Mouse (Mus musculus) ES-E14 (cell line): ENCODE results near the gene Blmh. TPM values are rescaled to one million over a fixed set of nuclear protein-coding genes. Genes with fewer than 3 reads are reported as not detected.

Experiments used
- DNase-seq: peaks from one replicate; pipeline ENCODE4 v3.0.0-alpha.2; 2013; ENCODE audit warnings: low read depth, low spot score
- H3K27ac ChIP-seq: 2 replicates; pipeline ENCODE4 v1.5.1; 2012; ENCODE audit warnings: low read depth, mild to moderate bottlenecking, low read length, moderate library complexity, mixed read lengths; ENCODE audit not compliant: poor library complexity, insufficient read depth, severe bottlenecking
- H3K36me3 ChIP-seq: 2 replicates; pipeline ENCODE4 v1.6.1; 2012; ENCODE audit warnings: mild to moderate bottlenecking, low read length, moderate library complexity, mixed read lengths; ENCODE audit not compliant: control insufficient read depth, poor library complexity, insufficient read depth, severe bottlenecking
- H3K4me1 ChIP-seq, 2 experiments: fragments of 150-350 bp in 1 of 2; sonication (generic) in 1 of 2; 2 replicates each; pipeline ENCODE4 v1.6.1; 2012; ENCODE audit warnings: low read length in 2 of 2, mild to moderate bottlenecking in 1 of 2, mixed read lengths in 1 of 2; ENCODE audit not compliant: control insufficient read depth in 2 of 2, insufficient read depth in 2 of 2, poor library complexity in 1 of 2
- H3K4me3 ChIP-seq, 2 experiments: fragments of 150-350 bp in 1 of 2; sonication (generic) in 1 of 2; 2 replicates each; pipeline ENCODE4 v1.5.1; 2012; ENCODE audit warnings: low read length in 2 of 2, low read depth in 1 of 2, mild to moderate bottlenecking in 1 of 2, mixed read lengths in 1 of 2; ENCODE audit not compliant: insufficient read depth in 1 of 2, poor library complexity in 1 of 2, severe bottlenecking in 1 of 2
- H3K9ac ChIP-seq: 2 replicates; pipeline ENCODE4 v1.6.1; 2012; ENCODE audit warnings: low read depth, mild to moderate bottlenecking, low read length, mixed read lengths; ENCODE audit not compliant: poor library complexity, insufficient read depth, severe bottlenecking
- H3K9me3 ChIP-seq: fragments of 150-350 bp; sonication (generic); 2 replicates; pipeline ENCODE4 v1.6.1; 2012; ENCODE audit warnings: low read depth, mild to moderate bottlenecking, low read length; ENCODE audit not compliant: control insufficient read depth, insufficient read depth
- CHD2 ChIP-seq: IDR thresholded peaks from 2 replicates; pipeline ENCODE4 v1.6.1; 2014; ENCODE audit warnings: mild to moderate bottlenecking, low read depth, low read length, inconsistent platforms
- HCFC1 ChIP-seq: IDR thresholded peaks from 2 replicates; pipeline ENCODE4 v1.6.1; 2012; ENCODE audit warnings: low read length, inconsistent platforms, borderline replicate concordance; ENCODE audit not compliant: insufficient read depth
- MAFK ChIP-seq: IDR thresholded peaks from 2 replicates; pipeline ENCODE4 v1.6.1; 2014; ENCODE audit warnings: mild to moderate bottlenecking, low read depth, low read length, inconsistent platforms; ENCODE audit not compliant: insufficient read depth
- ZC3H11A ChIP-seq: IDR thresholded peaks from 2 replicates; pipeline ENCODE4 v1.6.1; 2012; ENCODE audit warnings: low read depth, mild to moderate bottlenecking, inconsistent platforms, low read length, borderline replicate concordance
- ZNF384 ChIP-seq: IDR thresholded peaks from 2 replicates; pipeline ENCODE4 v1.6.1; 2012; ENCODE audit warnings: low read depth, low read length, inconsistent platforms
- in situ Hi-C, 2 experiments: fragments of 600-800 bp; cut with MboI; formaldehyde crosslinking; loops; one replicate each; pipeline ENCODE4 v1.15.1; 2025; ENCODE audit warnings: low sequenced_read_pairs in 2 of 2, inconsistent platforms in 1 of 2; ENCODE audit not compliant: unreplicated experiment in 2 of 2
- total RNA-seq: library from RNA; depleted of rRNA; stranded (reverse); fragments of 300-350 nt; gene quantifications from 2 replicates; pipeline ENCODE4 v1.2.3, GENCODE M21; 2012

Blmh gene
- total RNA-seq, 1 experiment: 98.8 TPM

GRCm38 (mm10) chr11:76945386-76946202, 21.0 kb downstream of the Blmh start:
- in situ Hi-C loops: no loop called here
- Histone ChIP-seq H3K4me3 (peak overlapping the region; percentile 80 to 88), H3K36me3 (peaks cover 2% of the 10 kb centered on the region), H3K4me1 (no peaks in the 10 kb centered on the region; a peak in 1 of 4 replicates), H3K9ac (peak overlapping the region; percentile 93), H3K27ac (no peak overlapping the region; the same call in 1 of the 2 replicates), H3K9me3 (no peaks in the 10 kb centered on the region)
- peak; percentile 84 for DNase-seq
- peak; percentile 100 for TF ChIP-seq MAFK
- TF ChIP-seq ZC3H11A: no peak
- TF ChIP-seq HCFC1: peak; percentile 67; the same call in 1 of the 2 replicates

DNA sequence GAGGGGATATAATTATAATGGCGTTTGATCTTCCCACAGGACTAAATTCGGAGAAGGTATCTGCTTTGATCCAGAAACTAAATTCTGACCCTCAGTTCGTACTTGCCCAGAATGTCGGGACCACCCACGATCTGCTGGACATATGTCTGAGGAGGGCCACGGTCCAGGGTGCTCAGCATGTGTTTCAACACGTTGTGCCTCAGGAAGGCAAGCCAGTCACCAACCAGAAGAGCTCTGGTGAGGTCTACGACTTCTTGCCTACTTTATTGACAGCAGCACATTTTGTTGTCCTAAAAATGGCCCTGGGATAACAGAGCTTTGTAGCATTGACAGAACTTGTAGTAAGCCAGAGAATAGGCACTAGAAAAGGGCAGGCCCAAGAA, 21.6 kb downstream of the Blmh start:
- no peak for DNase-seq
- Histone ChIP-seq H3K4me1 (no peaks in the 10 kb centered on the region; a peak in 1 of 4 replicates), H3K27ac (no peak overlapping the region)

GRCm38 (mm10) chr11:76953536-76953935, 28.9 kb downstream of the Blmh start:
- Histone ChIP-seq H3K9me3 (no peaks in the 10 kb centered on the region), H3K9ac (no peak overlapping the region), H3K4me3 (no peak overlapping the region), H3K36me3 (peaks cover 12% of the 10 kb centered on the region), H3K4me1 (no peaks in the 10 kb centered on the region), H3K27ac (no peak overlapping the region)
- TF ChIP-seq ZNF384 (no peak), ZC3H11A (no peak), HCFC1 (no peak), MAFK (no peak), CHD2 (no peak)
- DNase-seq: no peak
- in situ Hi-C loops: no loop called here

More for the DNA sequence above, 21.6 kb downstream of the Blmh start:
- in situ Hi-C loops: no loop called here
- no peaks in the 10 kb centered on the region for H3K9me3 ChIP-seq
- H3K9ac ChIP-seq: peak overlapping the region; percentile 93
- TF ChIP-seq ZNF384 (no peak), ZC3H11A (no peak), CHD2 (no peak), MAFK (no peak), HCFC1 (no peak)
- H3K4me3 ChIP-seq: peak overlapping the region; percentile 80 to 88
- H3K36me3 ChIP-seq: peaks cover 2% of the 10 kb centered on the region

DNA sequence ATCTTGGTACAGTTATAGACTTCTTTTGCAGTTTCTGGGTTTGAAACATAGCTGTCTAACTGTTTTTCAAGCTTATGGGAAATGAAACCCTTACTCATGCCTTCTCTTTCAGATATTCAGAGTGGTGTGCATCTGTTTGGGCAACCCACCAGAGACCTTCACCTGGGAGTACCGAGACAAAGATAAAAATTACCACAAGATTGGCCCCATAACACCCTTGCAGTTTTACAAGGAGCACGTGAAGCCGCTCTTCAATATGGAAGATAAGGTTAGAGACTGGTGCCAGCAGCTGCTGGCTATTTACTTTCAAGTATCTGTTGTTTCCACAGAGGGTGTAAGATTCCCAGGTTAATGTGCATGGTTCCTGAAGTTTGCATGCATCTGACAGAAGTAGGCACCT, 41.1 kb downstream of the Blmh start:
- Histone ChIP-seq H3K27ac (no peak overlapping the region), H3K36me3 (peaks cover 28% of the 10 kb centered on the region), H3K9me3 (no peaks in the 10 kb centered on the region), H3K4me1 (no peaks in the 10 kb centered on the region), H3K9ac (no peak overlapping the region), H3K4me3 (no peak overlapping the region)
- no peak for TF ChIP-seq CHD2
- DNase-seq: no peak
- in situ Hi-C loops: no loop called here

GRCm38 (mm10) chr11:76970328-76970727, 45.7 kb downstream of the Blmh start:
- H3K36me3 ChIP-seq: peaks cover 40% of the 10 kb centered on the region
- DNase-seq: no peak
- no peak overlapping the region for H3K9ac ChIP-seq
- no peaks in the 10 kb centered on the region for H3K4me1 ChIP-seq
- no peak overlapping the region for H3K27ac ChIP-seq
- in situ Hi-C loops: no loop called here
- TF ChIP-seq ZNF384: no peak
- no peak for TF ChIP-seq ZC3H11A
- TF ChIP-seq CHD2: no peak
- no peak for TF ChIP-seq MAFK
- no peak for TF ChIP-seq HCFC1
- no peaks in the 10 kb centered on the region for H3K9me3 ChIP-seq
- H3K4me3 ChIP-seq: no peak overlapping the region
